25 mouse cellular contexts compared by ENCODE assay signal in the genomic region with DNA sequence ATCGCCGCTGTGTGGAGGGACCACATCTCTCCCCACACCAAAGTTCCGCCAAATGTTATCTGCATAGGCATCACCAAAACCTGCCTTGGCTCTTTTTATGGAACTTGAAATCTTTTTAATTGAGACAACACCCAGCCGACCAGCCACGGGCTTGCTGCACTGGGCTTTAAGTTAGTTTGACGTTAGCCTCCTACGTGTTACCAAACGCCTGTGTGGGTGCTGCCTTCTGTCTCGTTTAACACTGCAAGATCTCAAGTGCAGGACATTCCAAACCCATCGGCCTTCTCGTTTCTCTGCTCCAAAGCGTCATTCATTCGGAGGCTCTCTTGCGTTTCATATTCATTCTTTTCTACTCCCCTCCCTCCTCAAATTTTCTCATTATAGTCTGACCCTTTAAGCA.
A peak's percentile ranks its signal among the peaks of the same experiment; 100 is the strongest.
DNase-seq lines count a peak whose midpoint lies in the region; ATAC-seq lines count a peak whose summit lies in the region.
"Had no signal": no experiment of that assay in that cellular context is flagged by ENCODE, and none has a peak within 500 bp of the region (broad histone marks: within the 10 kb centered on the region; RNA-seq: fewer than 3 reads in every experiment).

No protein-coding gene starts in this region.

- 87% methylated on average over 14 of the region's 14 CpGs for WGBS in midbrain, embryonic 10.5 days
- 74% methylated on average over 14 of the region's 14 CpGs for WGBS in midbrain, embryonic 14.5 days

- peaks cover 29% of the 10 kb centered on the region for H3K4me1 ChIP-seq in midbrain, embryonic 10.5 days
- H3K4me1 ChIP-seq in midbrain, embryonic 14.5 days (ENCODE audit: control insufficient read depth, insufficient read depth, low read length) = 0 out of 2 replicates have a peak, but pooled peaks cover 7% of the 10 kb centered on the region

- H3K4me2 ChIP-seq in midbrain, embryonic 14.5 days (ENCODE audit: low read length) = no peak overlapping the region
- H3K4me2 ChIP-seq: embryonic facial prominence, embryonic 12.5 days; embryonic facial prominence, embryonic 15.5 days; heart, embryonic 11.5 days; hindbrain, embryonic 13.5 days had no signal

- no peak overlapping the region for H3K9ac ChIP-seq in midbrain, embryonic 14.5 days (replicated peaks; ENCODE audit: low read length)
- H3K9ac ChIP-seq: embryonic facial prominence, embryonic 12.5 days; embryonic facial prominence, embryonic 15.5 days; forebrain, postnatal 0 days; hindbrain, embryonic 13.5 days had no signal

- H3K36me3 ChIP-seq in midbrain, embryonic 10.5 days = no peaks in the 10 kb centered on the region
- H3K36me3 ChIP-seq in midbrain, embryonic 14.5 days (ENCODE audit: control insufficient read depth, insufficient read depth, low read length) = no peaks in the 10 kb centered on the region
- H3K36me3 ChIP-seq: embryonic facial prominence, embryonic 12.5 days; embryonic facial prominence, embryonic 15.5 days; G1E; hindbrain, embryonic 13.5 days had no signal

- H3K27me3 ChIP-seq in midbrain, embryonic 10.5 days (ENCODE audit: low read depth, poor library complexity, severe bottlenecking) = peaks cover 6% of the 10 kb centered on the region
- no peaks in the 10 kb centered on the region for H3K27me3 ChIP-seq in midbrain, embryonic 14.5 days (ENCODE audit: control insufficient read depth, insufficient read depth, low read length)
- H3K27me3 ChIP-seq: embryonic facial prominence, embryonic 12.5 days; embryonic facial prominence, embryonic 15.5 days; hindbrain, embryonic 13.5 days; Patski had no signal

- no peak for ATAC-seq in midbrain, embryonic 14.5 days (ENCODE audit: low FRiP score, low TSS enrichment)
- ATAC-seq: forebrain, embryonic 14.5 days; forebrain, postnatal 0 days; hindbrain, postnatal 0 days; inflammation-experienced regulatory T-cells, adult 6 months; Patski had no signal

- H3K9me3 ChIP-seq in midbrain, embryonic 10.5 days (replicated peaks) = no peaks in the 10 kb centered on the region
- no peaks in the 10 kb centered on the region for H3K9me3 ChIP-seq in midbrain, embryonic 14.5 days (ENCODE audit: control insufficient read depth, low read length)
- H3K9me3 ChIP-seq: embryonic facial prominence, embryonic 12.5 days; embryonic facial prominence, embryonic 15.5 days; hindbrain, embryonic 13.5 days had no signal

- peak overlapping the region; percentile 55 for H3K27ac ChIP-seq in midbrain, embryonic 10.5 days (replicated peaks)
- no peak overlapping the region for H3K27ac ChIP-seq in midbrain, embryonic 14.5 days (replicated peaks; ENCODE audit: low read depth, low read length)
- H3K27ac ChIP-seq: embryonic facial prominence, embryonic 12.5 days; embryonic facial prominence, embryonic 15.5 days; hindbrain, embryonic 13.5 days; hindbrain, postnatal 0 days had no signal

- peak; percentile 4 to 25 for DNase-seq in frontal cortex, adult 2 months (ENCODE audit: extremely low spot score in 1 of 2, low spot score in 1 of 2)
- DNase-seq in frontal cortex, postnatal 10 days (ENCODE audit: low spot score in 2 of 2) = no peak
- no peak for DNase-seq in midbrain, embryonic 10.5 days (ENCODE audit: low spot score)
- no peak for DNase-seq in midbrain, embryonic 14.5 days
- DNase-seq in right cerebral cortex, postnatal 36 days (ENCODE audit: low spot score in 2 of 2) = peak; percentile 3 to 17
- DNase-seq in right cerebral cortex, postnatal 14 days = no peak
- DNase-seq in kidney, postnatal 14 days = no peak
- DNase-seq: adrenal gland, postnatal 10 days; adrenal gland, postnatal 36 days; B cell, adult 2 months; cerebellum, adult 11 months; cerebellum, adult 2 months; cerebellum, adult 9-11 months; cerebellum, postnatal 25 days; forebrain, postnatal 0 days; gastrocnemius, postnatal 25 days had no signal

- H3K4me3 ChIP-seq in midbrain, embryonic 10.5 days = no peak overlapping the region
- no peak overlapping the region for H3K4me3 ChIP-seq in midbrain, embryonic 14.5 days (replicated peaks; ENCODE audit: low read depth, low read length)
- H3K4me3 ChIP-seq: embryonic facial prominence, embryonic 12.5 days; embryonic facial prominence, embryonic 15.5 days; hindbrain, embryonic 13.5 days had no signal

Comparison
In these comparisons a context has a peak if more than half of its experiments do, and no peak if none do; other contexts are left out.
1. DNase-seq: peak in frontal cortex, adult 2 months (2 of 2) and right cerebral cortex, postnatal 36 days (2 of 2); none in frontal cortex, postnatal 10 days (0 of 2), midbrain, embryonic 10.5 days (single experiment), midbrain, embryonic 14.5 days (single experiment), right cerebral cortex, postnatal 14 days (single experiment) and kidney, postnatal 14 days (single experiment).